Mouse (Mus musculus): ENCODE results near the gene Hs3st5.

GRCm38 (mm10) chr10:36523881-36524280 lies 17.3 kb downstream of the Hs3st5 start:
- TF ChIP-seq CTCF (IDR thresholded peaks at IDR 0.05; ENCODE audit: insufficient read depth, low read depth, low read length): no peak
- no peak for TF ChIP-seq POLR2A (IDR thresholded peaks at IDR 0.05; ENCODE audit: insufficient read depth, low read depth, low read length)
